Mouse (Mus musculus) neural tube, embryonic 14.5 days (tissue): ENCODE measurements around the gene Sesn2. TPM values are rescaled to one million over a fixed set of nuclear protein-coding genes. Genes with fewer than 3 reads are reported as not detected.
"Not testable (repeated sequence)": the region's sequence is repeated elsewhere in the genome, so short reads cannot be mapped to it uniquely, and the experiment has no call there.

ENCODE experiments used
- ATAC-seq: fragments of 200-750 bp; cut with Nextera tagmentation; 2 replicates; pipeline ENCODE4 v1.8.0; 2017; ENCODE audit warnings: low read depth, mild to moderate bottlenecking, moderate TSS enrichment, moderate library complexity
- H3K27ac ChIP-seq: fragments of 300-500 bp; sonication (generic); 2 replicates; pipeline ENCODE4 v1.5.1; 2014; ENCODE audit warnings: low read depth, mild to moderate bottlenecking, control low read depth, low read length, moderate library complexity, mixed read lengths
- H3K27me3 ChIP-seq: fragments of 300-500 bp; sonication (generic); 2 replicates; pipeline ENCODE4 v1.6.1; 2014; ENCODE audit warnings: low read length; ENCODE audit not compliant: control insufficient read depth, insufficient read depth
- H3K36me3 ChIP-seq: fragments of 300-500 bp; sonication (generic); 2 replicates; pipeline ENCODE4 v1.6.1; 2014; ENCODE audit warnings: low read length, mixed read lengths; ENCODE audit not compliant: control insufficient read depth, insufficient read depth
- H3K4me1 ChIP-seq: fragments of 300-500 bp; sonication (generic); 2 replicates; pipeline ENCODE4 v1.6.1; 2014; ENCODE audit warnings: low read length; ENCODE audit not compliant: control insufficient read depth, insufficient read depth
- H3K4me2 ChIP-seq: fragments of 300-500 bp; sonication (generic); 2 replicates; pipeline ENCODE4 v1.6.1; 2014; ENCODE audit warnings: mild to moderate bottlenecking, low read depth, low read length, control low read depth
- H3K4me3 ChIP-seq: fragments of 300-500 bp; sonication (generic); 2 replicates; pipeline ENCODE4 v1.5.1; 2014; ENCODE audit warnings: low read depth, low read length, control low read depth, mixed read lengths
- H3K9ac ChIP-seq: fragments of 300-500 bp; sonication (generic); replicated peaks from 2 replicates; pipeline ENCODE4 v1.6.1; 2014; ENCODE audit warnings: low read depth, mild to moderate bottlenecking, control low read depth, low read length, mixed read lengths
- H3K9me3 ChIP-seq: fragments of 300-500 bp; sonication (generic); 2 replicates; pipeline ENCODE4 v1.6.1; 2016; ENCODE audit warnings: low read length; ENCODE audit not compliant: control insufficient read depth
- WGBS: fragments of 180-500 bp; shearing (Covaris S2); extraction: QIAGEN DNeasy Blood & Tissue Kit; methylation state at CpG from one replicate; pipeline ENCODE4 v1.1.7; 2014; 5-methylcytosine and 5-hydroxymethylcytosine counted together
- polyA plus RNA-seq: library from polyadenylated mRNA; unstranded; fragments of >200 nt; fragmentation: Nextera tagmentation; extraction: Ambion mirVana; gene quantifications from 2 replicates; pipeline ENCODE4 v1.2.1, GENCODE M21; 2014

Sesn2 gene
- polyA plus RNA-seq, 1 experiment from 2014 or later, result 7.3 TPM

- no peaks in the 10 kb centered on the region for H3K36me3 ChIP-seq
- H3K9ac ChIP-seq, result no peak overlapping the region
- no peak overlapping the region for H3K27ac ChIP-seq
- H3K4me2 ChIP-seq, result no peak overlapping the region
- WGBS, result 91% methylated on average over 8 of the region's 8 CpGs
- no peak for ATAC-seq
- no peak overlapping the region for H3K4me3 ChIP-seq
- H3K9me3 ChIP-seq, result no peaks in the 10 kb centered on the region
- no peaks in the 10 kb centered on the region for H3K27me3 ChIP-seq
- H3K4me1 ChIP-seq, result no peaks in the 10 kb centered on the region
Measured at GRCm38 (mm10) chr4:132491057-132491456, 19.2 kb downstream of the Sesn2 start.

- Histone ChIP-seq H3K4me1 (no peaks in the 10 kb centered on the region), H3K4me3 (no peak overlapping the region), H3K9ac (no peak overlapping the region), H3K36me3 (no peaks in the 10 kb centered on the region), H3K27me3 (no peaks in the 10 kb centered on the region), H3K27ac (no peak overlapping the region), H3K4me2 (no peak overlapping the region), H3K9me3 (no peaks in the 10 kb centered on the region)
- WGBS, result 90% methylated on average over 15 of the region's 15 CpGs
- no peak for ATAC-seq
Measured at GRCm38 (mm10) chr4:132490273-132491010, 19.9 kb downstream of the Sesn2 start.

GRCm38 (mm10) chr4:132488976-132489375, 21.3 kb downstream of the Sesn2 start:
- WGBS, result 79% methylated on average over 6 of the region's 6 CpGs
- Histone ChIP-seq H3K9ac (no peak overlapping the region), H3K4me1 (no peaks in the 10 kb centered on the region), H3K36me3 (no peaks in the 10 kb centered on the region), H3K4me3 (no peak overlapping the region), H3K27me3 (no peaks in the 10 kb centered on the region), H3K27ac (no peak overlapping the region), H3K9me3 (no peaks in the 10 kb centered on the region), H3K4me2 (no peak overlapping the region)
- no peak for ATAC-seq

- H3K36me3 ChIP-seq, result no peaks in the 10 kb centered on the region
- H3K4me1 ChIP-seq, result no peaks in the 10 kb centered on the region
- 87% methylated on average over 3 of the region's 3 CpGs for WGBS
- no peak overlapping the region for H3K27ac ChIP-seq
- H3K4me2 ChIP-seq, result no peak overlapping the region
- H3K4me3 ChIP-seq, result no peak overlapping the region
- H3K9ac ChIP-seq, result no peak overlapping the region
- no peak for ATAC-seq
- H3K9me3 ChIP-seq, result no peaks in the 10 kb centered on the region
- H3K27me3 ChIP-seq, result no peaks in the 10 kb centered on the region
Measured at GRCm38 (mm10) chr4:132488521-132488920, 21.8 kb downstream of the Sesn2 start.

- no peaks in the 10 kb centered on the region for H3K36me3 ChIP-seq
- H3K9me3 ChIP-seq, result no peaks in the 10 kb centered on the region
- H3K4me1 ChIP-seq, result no peaks in the 10 kb centered on the region
- no peak overlapping the region for H3K4me3 ChIP-seq
- H3K9ac ChIP-seq, result no peak overlapping the region
- H3K27me3 ChIP-seq, result no peaks in the 10 kb centered on the region
- 75% methylated on average over 5 of the region's 5 CpGs for WGBS
- ATAC-seq, result no peak
- H3K4me2 ChIP-seq, result no peak overlapping the region
- H3K27ac ChIP-seq, result no peak overlapping the region
Measured at GRCm38 (mm10) chr4:132484820-132485219, 25.5 kb downstream of the Sesn2 start.

GRCm38 (mm10) chr4:132484231-132484630, 26.1 kb downstream of the Sesn2 start:
- Histone ChIP-seq H3K9ac (no peak overlapping the region), H3K36me3 (no peaks in the 10 kb centered on the region), H3K4me2 (no peak overlapping the region), H3K4me3 (no peak overlapping the region), H3K9me3 (no peaks in the 10 kb centered on the region), H3K4me1 (no peaks in the 10 kb centered on the region), H3K27ac (no peak overlapping the region), H3K27me3 (no peaks in the 10 kb centered on the region)
- WGBS, result 81% methylated on average over 4 of the region's 4 CpGs
- ATAC-seq, result no peak

GRCm38 (mm10) chr4:132482956-132483608, 27.2 kb downstream of the Sesn2 start:
- Histone ChIP-seq H3K4me1 (no peaks in the 10 kb centered on the region), H3K27me3 (no peaks in the 10 kb centered on the region), H3K4me2 (no peak overlapping the region), H3K27ac (no peak overlapping the region), H3K4me3 (no peak overlapping the region), H3K9me3 (no peaks in the 10 kb centered on the region), H3K36me3 (no peaks in the 10 kb centered on the region), H3K9ac (no peak overlapping the region)
- no peak for ATAC-seq
- 85% methylated on average over 13 of the region's 13 CpGs for WGBS

- 71% methylated on average over 3 of the region's 3 CpGs for WGBS
- not testable (repeated sequence) for H3K4me3 ChIP-seq, H3K9me3 ChIP-seq, H3K4me1 ChIP-seq, H3K9ac ChIP-seq, H3K27ac ChIP-seq, ATAC-seq, H3K36me3 ChIP-seq, H3K4me2 ChIP-seq, H3K27me3 ChIP-seq
Measured at GRCm38 (mm10) chr4:132482104-132482503, 28.2 kb downstream of the Sesn2 start.

GRCm38 (mm10) chr4:132477833-132478232, 32.5 kb downstream of the Sesn2 start:
- Histone ChIP-seq H3K36me3 (no peaks in the 10 kb centered on the region), H3K9me3 (no peaks in the 10 kb centered on the region), H3K4me1 (no peaks in the 10 kb centered on the region), H3K27me3 (no peaks in the 10 kb centered on the region), H3K4me3 (no peak overlapping the region), H3K27ac (no peak overlapping the region), H3K9ac (no peak overlapping the region), H3K4me2 (no peak overlapping the region)
- 93% methylated on average over 8 of the region's 8 CpGs for WGBS
- ATAC-seq, result no peak
